Mouse (Mus musculus): ENCODE data around the gene Gm10428.

The Gm10428 gene

GRCm38 (mm10) chr11:62789617-62789936 lies 36.7 kb downstream of the Gm10428 start:
- DNase-seq, result no peak
